Mouse (Mus musculus) layer of hippocampus, postnatal 14 days (tissue): ENCODE results near the gene P3h3. TPM values are rescaled to one million over a fixed set of nuclear protein-coding genes. Genes with fewer than 3 reads are reported as not detected.

Experiments
- DNase-seq, 2 experiments: peaks; one replicate each; pipeline ENCODE4 v3.0.0; 2021 to 2022; ENCODE audit warnings: low spot score in 2 of 2, mixed read lengths in 1 of 2
- total RNA-seq, 2 experiments: library from RNA; stranded (reverse); gene quantifications; 2 replicates each; pipeline ENCODE4 v1.2.3; 2021

P3h3 gene
- total RNA-seq, 2 experiments from 2014 or later: 24.7 to 24.8 TPM

DNA sequence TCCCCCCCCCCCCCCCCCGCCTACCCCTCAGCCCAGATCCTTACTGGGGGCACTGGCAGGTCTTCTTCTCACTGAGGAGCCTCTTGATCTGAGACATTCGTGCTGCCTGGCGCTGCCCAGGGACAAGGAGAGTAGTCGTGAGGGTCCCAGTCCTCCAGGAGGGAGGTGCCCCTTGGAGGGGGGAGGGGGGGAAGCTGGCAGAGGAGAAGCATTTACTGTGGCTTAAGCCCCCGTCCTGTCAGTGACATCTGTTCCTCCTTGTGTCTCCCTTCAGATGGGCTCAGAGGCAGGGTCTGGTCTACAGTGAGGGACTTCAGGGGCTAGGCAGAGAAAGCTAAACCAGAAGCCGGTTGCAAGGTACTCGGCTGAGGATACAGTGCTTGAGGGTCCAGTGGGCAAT, 9.0 kb upstream of the P3h3 start:
- no peak for DNase-seq

DNA sequence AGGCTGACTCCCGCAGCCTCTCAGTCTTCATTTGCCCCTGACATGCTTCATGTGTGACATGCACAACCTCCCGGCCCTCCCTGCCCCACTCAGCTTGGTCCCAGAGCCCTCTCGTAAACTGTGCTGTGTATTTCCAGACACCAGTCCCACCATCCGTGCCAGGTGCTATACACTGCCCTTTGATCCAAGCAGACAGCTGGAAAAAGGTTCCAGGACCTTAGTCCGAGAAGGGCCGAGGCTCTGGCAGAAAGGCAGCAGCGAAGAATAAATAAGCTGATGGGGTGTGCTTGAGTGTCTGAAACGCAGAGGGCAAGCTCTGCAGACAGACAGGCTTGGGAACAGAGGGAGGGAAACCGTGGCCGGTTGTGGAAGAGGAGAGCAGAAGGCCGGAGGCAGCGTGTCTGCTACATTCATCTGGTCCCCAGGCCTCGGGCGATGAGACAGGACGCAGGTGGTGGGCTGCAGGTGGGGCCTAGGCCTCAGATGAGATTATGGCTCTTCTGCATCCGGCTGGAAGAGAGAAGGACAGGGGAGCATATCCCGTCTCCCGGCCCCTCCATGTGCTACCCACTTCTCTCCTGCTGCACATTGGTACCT, 8.3 kb upstream of the P3h3 start:
- DNase-seq: no peak

DNA sequence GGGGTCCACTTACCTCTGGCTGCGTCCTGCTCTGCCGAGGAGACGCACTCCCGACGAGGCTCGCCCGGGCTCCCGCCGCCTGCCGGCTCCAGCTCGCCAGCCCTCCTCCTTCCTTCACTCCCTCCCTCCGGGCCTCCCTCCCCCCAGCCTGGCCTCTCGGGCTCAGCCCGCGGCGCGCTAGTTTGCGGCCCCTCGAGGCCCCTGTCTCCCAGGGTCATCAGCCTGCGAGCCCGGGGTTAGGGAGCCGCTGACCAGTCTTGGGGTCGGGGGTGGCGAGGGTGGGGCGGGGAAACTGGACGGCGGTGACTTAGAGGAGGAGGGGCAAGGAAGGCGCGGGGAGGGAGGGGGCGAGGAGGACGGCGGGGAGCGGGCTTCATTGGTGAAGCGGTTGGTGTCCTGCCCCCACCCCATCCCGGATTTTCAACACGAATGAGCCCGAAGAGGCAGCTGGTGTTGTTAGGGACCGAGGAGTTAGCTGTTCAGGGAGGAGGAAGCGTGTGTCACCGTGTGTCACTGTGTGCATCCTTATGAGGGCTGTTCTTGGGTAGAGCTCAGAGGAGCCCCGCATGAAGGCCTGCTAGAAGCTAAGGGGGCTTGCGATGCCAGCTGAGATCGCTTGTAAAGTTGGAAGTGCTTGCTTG, 6.2 kb upstream of the P3h3 start, which contains the start of gene Gpr162:
TSS of gene Gpr162 (minus strand) at position 326 of the 641 bp plus-strand sequence.
- peak; percentile 70 to 79 for DNase-seq

DNA sequence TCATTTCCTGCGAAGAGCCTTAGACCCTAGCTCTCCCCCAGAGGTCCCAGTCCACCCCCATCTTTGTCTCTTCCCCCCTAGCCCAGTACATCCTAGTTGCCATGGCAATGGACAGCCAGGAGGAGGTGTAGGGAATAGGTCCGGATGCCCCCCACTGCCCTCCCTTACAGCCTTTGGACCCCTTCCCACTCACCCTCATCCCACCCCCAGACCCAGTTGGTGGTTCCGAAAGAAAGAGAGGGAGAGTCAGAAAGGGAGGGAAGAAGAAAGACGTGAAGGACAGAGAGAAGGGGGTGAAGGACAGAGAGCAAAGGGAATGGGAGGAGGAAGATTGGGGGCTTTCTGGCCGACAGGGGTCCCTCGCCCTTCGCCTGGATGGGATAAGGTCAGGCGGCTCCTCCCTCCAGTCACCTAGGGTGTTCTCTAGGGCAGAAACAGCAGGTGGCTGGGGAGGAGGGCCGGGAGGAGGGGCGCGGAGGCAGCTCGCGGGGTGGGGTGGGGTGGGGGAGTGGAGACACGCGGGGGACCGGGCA, 5.6 kb upstream of the P3h3 start:
- peak in 1 of 2 experiments; percentile 67 for DNase-seq

DNA sequence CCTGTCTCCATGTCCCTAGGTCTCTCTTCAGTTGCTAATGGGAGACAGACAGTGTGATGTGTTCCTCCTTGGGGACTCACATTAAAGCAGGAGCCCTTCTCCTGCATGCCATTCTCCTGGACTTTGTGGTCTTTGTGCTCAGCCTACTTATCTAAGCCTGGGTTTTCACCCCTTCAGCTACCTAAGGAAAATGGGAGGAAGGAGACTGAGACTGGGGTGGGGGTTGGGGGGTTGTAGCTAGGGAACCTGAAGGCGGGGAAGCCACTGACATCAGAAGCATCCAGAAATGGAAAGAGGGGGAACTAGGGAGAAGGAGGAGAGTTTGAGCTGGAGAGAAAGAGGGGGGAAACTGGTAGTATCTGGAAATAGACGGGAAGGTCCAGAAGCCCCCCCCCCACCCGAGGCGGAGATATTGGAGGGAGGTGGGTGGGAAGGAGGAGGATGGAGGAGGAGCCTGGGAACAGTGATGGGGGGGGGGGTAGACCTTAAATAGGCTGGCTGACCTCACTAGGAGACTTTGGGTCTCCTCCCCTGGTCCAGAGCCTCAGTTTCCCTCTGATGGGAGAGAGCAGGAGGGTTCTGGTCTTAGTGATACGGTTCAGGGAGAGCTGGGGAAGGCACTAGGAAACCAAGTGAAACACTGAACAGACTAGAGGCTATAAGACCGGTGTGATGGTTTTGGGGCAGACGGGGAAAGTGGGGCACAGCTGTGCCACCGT, 5.0 kb upstream of the P3h3 start:
- peak in 1 of 2 experiments; percentile 29 for DNase-seq

DNA sequence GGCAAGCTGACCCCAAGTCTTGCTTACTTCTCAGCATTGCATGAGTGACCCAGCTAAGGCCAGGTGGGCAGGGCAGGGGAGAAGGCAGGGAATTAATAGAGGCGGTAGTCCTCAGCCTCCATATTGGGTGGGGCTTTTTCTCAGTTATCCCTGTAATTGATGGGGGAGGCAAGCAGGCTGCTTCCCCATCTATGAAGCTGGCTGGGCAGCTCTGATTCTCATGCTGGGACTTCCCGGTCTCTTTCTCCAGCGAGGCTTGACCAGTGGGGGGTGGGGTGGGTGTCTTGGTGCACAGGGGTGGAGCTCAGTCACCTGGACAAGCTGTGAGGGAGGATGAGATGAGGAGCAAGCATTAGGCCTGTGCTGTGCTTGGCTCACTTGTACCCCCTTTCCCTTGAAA, 4.2 kb upstream of the P3h3 start:
- no peak for DNase-seq

DNA sequence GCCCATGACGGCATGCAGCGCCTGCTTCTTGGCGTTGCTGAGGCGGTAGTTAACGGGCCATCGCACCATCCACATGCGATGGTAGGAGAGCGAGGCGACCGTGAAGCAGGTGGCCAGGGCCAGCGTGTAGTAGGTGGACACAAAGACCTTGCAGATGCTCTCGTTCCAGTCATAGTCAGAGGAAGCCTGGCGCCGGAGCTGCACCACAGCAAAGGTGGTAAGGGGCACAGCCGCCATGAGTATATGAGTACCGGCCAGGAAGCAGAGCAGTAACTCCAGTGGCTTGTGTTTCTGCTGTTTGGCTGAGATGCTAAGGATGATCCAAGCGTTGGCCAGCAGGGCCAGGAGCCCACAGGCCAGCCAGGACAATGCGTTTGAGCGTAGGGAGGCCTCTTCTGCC, 3.7 kb upstream of the P3h3 start:
- DNase-seq: peak in 1 of 2 experiments; percentile 15

DNA sequence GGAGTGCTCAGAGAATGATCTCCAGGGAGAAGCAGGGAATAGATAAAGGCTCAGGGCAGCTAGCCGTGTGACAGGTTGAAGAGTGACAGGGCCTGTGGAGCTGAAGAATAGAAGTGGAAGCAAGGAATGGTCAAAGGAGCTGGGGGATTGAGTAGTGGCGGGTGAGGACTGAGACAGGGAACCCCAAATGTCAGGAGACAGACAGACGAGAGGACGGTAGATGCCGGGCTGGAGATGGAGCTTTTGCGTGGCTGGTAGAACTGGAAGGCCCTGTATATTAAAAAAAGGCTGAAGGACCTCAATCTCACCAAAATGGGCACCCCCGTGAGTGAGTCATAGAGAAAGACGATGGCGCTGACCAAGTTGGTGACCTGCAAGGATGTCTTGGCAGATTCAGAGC, 3.0 kb upstream of the P3h3 start:
- DNase-seq: no peak

DNA sequence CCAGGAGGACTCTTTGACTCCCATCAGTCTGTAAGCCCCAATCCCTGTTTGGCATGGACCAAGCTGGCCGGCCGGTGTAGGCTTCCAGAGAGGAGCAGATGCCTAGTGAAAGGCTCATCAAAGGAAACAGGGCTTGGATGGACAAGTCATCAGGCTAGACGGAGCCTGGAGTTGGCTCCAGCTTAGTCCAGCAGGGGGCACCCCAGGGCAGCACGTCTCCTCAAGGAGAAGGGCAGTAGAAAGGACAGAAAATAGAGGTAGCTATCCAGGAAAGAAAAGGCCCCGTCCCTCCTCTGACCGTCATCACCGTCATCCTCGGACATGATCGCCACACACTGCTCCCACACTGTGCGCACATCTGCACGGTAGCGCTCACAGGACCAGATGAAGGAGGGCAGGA, 2.2 kb upstream of the P3h3 start:
- DNase-seq: peak; percentile 87 to 89

DNA sequence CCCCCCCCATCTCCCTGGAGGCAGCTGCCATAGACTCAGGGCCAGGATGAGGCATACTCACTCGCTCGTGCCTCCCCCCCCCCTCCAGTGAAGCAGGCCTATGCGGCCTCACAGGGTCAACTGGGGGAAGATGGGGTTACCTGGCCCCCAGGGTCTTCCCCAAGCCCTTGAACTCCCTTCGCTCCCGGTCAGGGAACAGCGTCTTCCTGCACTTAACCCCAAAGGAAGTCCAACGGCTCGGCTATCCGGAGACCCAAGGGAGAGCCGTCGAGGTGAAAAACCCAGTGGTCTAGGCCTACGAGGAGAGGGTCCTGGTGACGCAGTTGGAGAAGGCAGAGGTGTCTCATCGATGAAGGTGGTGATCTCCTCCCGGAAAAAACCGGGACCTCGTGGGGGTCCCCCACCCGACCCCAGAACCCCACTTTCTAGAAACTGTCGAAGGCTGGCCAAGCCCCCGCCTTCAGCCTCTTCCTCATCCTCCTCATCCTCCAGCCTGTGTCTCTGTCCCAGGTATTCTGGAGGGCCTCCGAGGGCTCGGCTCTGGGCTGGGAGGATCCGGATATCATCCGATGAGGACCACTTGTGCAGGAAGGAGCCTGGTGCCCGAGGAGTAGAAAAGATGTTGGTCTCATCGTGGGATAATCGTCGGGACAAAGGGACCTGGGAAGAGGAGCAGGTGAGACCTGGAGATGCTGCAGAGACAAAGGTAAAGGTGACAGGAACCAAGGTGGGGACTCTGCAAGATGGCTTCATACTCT, 1.2 kb upstream of the P3h3 start:
- no peak for DNase-seq

DNA sequence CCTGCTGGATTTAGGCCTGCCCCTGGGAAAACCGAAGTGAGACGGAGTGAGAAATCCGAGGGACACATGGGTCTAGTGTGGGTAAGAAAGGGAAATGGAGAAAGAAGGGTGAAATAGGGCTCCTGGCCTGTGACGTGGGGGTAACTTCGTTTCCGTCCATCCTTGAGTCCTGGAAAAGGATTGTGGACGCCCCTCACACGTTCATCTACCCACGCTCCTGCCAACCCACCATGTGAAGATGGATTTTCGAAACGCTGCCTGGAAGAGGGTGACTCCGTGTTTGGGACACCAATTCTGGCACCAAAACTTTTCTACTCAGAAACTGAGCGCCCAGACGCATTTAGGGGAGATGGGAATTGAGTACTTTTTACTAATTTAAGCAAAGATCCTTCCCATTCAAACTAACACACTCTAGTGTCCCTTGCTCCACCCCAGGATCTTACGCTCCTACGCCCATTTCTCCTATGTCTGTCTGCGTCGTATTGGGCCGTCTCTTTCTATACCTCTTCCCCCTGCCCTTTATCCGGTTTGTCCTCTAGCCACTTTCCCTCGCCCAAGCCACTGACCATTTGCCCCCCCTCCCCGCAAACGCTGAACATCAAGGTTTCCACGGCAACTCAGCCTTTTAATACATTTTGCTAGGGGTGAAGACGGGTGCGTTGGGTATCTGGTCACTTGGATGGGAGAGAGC, 433 bp upstream of the P3h3 start:
- DNase-seq: no peak

DNA sequence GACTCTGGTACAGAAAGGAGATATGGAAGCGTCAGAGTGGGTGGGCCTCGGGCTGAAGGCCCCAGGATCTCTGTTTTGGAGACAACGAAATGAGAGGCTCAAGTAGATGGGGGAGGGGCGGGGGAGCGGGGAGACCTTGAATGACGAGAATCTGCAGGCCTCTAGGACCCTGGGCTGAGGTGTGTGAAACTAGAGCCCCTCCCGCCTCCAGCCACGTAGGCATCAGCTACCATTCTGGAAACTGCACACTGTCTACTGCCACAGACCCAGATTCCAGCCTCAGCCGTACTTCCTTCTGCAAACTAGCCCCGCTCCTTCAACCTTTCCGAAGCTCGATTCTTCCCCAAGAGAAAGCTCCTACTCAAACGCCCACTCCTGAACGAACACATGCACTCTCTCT, 1.2 kb downstream of the P3h3 start:
- peak; percentile 35 to 52 for DNase-seq

DNA sequence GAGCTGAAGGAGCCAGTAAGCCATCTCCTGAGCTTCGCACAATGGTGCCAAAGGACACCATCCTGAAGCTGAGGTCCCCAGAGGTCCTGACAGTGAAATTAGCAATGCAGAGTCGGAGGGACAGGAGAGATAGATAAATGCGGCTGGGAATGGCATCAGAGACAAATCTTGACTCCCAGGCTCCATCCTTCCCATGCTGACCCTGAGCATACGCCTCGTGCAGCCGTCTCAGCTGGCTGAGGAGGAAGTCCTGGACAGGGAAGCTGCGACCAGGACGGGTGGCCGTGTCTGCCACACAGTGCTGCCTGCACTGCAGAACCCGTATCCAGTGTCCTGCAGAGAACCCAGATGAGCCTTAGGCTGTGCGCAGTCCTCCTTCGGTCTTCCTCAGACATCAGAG, 2.9 kb downstream of the P3h3 start:
- DNase-seq: no peak

DNA sequence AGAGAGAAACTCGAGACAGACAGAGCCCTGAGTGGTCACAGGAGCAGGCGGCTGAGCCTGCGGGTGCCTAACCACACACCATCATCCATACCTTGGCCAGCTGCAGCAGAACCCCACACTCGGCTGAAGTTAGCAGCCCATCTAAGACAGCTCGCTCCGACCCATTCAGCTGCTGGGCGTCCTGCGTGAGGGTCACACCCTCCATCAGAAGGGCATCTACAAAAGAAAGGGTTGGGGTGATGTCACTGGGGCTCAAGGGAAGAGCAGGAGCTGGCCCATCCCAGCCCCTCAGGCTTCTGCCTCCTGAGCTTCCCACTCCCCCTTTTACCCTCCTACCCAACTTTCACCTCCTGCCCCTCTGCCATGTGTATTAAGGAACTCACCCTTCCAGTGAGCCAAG, 7.0 kb downstream of the P3h3 start:
- DNase-seq: no peak

DNA sequence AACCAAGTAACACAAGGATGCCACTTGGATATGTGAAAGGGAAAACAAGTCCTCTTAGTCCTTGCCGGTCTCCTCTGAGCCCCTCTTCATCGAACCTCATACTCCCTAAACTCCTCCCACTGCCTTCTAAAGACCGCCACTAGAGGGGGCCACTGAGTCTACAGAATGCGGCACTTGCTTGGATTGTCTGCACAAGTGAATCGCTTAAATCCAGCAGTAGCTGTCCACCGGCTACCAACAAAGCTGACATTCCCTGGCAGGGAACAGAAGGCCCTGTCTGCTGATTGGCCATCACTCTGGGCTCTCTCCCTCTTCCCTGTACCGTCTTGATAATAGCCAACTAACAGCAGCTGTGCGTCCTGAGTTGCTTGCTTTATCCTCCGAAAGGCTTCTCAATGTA, 10.2 kb downstream of the P3h3 start:
- peak; percentile 95 to 96 for DNase-seq

DNA sequence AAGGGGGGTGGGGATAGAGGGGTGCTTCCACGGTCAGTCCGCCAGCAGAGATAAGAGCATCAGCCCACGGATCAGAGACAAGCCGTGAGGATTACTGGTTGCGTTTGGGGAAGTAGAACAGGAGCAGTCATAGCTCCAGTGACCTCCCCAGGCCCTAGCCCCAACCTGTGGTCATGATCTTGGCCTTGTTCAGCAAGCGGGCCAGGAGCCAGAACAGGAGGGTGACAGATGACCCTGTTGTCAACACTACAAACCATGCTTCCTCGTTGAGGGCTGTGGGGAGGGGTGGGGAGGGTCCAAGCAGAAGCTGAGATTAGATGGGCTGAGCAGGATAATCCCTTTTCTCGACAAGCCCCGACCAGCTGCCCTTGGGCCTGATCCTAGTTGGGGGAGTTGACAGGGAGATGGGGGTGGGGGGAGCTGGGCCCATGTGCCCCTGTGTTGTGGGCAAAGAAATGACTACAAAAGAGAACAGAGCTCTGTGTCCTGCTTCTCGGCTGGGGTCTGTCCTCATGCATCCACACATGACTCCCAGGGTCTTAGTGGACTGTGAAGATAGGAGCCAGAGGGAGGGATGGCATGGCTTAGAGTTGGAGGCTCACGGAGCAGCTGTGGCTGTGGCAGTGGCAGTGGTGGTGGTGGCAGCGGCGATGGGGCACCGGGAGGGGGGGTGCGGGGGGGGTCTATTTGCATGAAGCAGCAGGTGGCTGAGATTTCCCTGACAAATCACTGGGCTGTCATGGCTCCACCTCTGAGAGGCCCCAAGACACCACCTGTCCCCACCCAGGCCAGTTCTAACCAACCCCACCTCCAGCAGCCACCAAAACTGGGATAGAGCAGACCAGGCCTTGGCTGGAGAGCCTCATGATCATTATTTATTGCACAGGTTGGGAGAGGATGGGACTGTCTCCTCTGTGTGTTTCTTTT, 17.0 kb downstream of the P3h3 start, which contains the start of gene Gnb3:
TSS of gene Gnb3 (minus strand) at position 35 of the 927 bp plus-strand sequence.
- DNase-seq: no peak

DNA sequence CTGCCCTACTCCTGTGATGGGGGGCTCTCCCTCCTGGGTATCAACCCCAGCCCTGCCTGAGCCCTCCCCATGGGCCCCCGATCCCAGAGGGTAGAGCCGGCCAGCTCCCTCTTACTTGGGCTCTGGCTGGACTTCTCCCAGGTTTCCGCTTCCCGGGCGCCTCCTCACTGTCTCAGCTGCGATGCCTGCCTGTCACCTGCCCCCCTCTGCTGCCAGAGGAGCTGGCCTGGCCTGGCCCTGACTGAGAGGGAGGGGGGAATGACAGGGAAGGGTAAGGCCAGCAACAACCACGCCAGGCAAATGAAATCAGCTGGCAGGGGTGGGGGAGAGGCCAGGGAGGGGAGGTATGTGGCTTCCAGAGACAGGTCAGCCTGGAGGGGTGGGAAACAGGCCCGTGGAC, 17.7 kb downstream of the P3h3 start:
- DNase-seq: no peak

DNA sequence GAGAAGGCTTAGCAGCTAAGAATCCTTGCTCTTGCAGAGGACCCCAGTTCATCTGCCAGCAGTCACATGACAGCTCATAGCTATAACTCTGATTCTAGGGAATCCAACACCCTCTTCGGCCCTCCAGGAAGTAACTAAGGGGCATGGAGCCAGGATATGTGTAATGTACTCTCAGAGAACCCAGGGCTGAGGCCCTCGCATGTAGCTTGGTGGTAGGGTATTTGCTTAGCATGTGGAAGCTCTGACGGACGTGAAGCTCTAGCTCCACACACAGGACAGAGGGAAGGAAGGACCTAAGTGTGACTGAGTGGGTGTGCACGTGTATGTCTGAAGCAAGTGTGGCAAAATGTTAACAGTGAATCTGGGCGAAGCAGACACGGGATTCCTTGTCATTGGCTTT, 21.1 kb downstream of the P3h3 start:
- no peak for DNase-seq

DNA sequence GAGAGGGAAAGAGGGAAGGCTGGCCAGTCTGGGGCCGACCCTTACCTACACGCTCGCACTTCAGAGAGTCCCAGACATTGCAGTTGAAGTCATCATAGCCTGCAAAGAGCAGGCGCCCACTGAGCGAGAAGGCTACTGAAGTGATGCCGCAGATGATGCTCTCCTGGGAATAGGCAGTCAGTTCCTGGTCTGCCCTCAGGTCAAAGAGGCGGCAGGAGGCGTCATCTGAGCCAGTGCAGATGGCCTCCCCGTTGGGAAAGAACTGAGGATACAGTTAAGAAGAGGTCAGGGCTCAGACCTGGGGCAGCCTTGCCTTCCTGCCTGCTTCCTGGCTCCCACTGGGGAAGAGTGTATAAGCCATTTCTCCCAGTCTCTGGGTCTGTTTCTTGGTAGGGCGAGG, 22.0 kb downstream of the P3h3 start:
- no peak for DNase-seq
